Mouse (Mus musculus) lung, embryonic 15.5 days (tissue): ENCODE results near the gene Zdhhc7. TPM values are rescaled to one million over a fixed set of nuclear protein-coding genes. Genes with fewer than 3 reads are reported as not detected.

Source experiments
- ATAC-seq: fragments of 200-750 bp; cut with Nextera tagmentation; 2 replicates; pipeline ENCODE4 v1.8.0; 2017; ENCODE audit warnings: moderate number of reproducible peaks, borderline replicate concordance; ENCODE audit not compliant: low FRiP score, low TSS enrichment; ENCODE audit errors: extremely low read depth
- H3K27ac ChIP-seq: fragments of 300-500 bp; sonication (generic); 2 replicates; pipeline ENCODE4 v1.5.1; 2015; ENCODE audit warnings: moderate library complexity, mild to moderate bottlenecking, inconsistent platforms
- H3K27me3 ChIP-seq: fragments of 300-500 bp; sonication (generic); 2 replicates; pipeline ENCODE4 v1.6.1; 2015; ENCODE audit warnings: inconsistent platforms
- H3K36me3 ChIP-seq: fragments of 300-500 bp; sonication (generic); 2 replicates; pipeline ENCODE4 v1.6.1; 2015; ENCODE audit warnings: inconsistent platforms
- H3K4me1 ChIP-seq: fragments of 300-500 bp; sonication (generic); 2 replicates; pipeline ENCODE4 v1.6.1; 2015; ENCODE audit warnings: inconsistent platforms
- H3K4me2 ChIP-seq: fragments of 300-500 bp; sonication (generic); 2 replicates; pipeline ENCODE4 v1.6.1; 2015; ENCODE audit warnings: inconsistent platforms, mild to moderate bottlenecking, moderate library complexity
- H3K4me3 ChIP-seq: fragments of 300-500 bp; sonication (generic); 2 replicates; pipeline ENCODE4 v1.5.1; 2015; ENCODE audit warnings: mild to moderate bottlenecking, inconsistent platforms
- H3K9ac ChIP-seq: fragments of 300-500 bp; sonication (generic); 2 replicates; pipeline ENCODE4 v1.6.1; 2015; ENCODE audit warnings: inconsistent platforms
- H3K9me3 ChIP-seq: fragments of 300-500 bp; sonication (generic); 2 replicates; pipeline ENCODE4 v1.6.1; 2016; ENCODE audit warnings: inconsistent platforms
- WGBS: fragments of 180-500 bp; shearing (Covaris S2); methylation state at CpG from one replicate; pipeline ENCODE4 v1.1.7; 2015; 5-methylcytosine and 5-hydroxymethylcytosine counted together
- polyA plus RNA-seq: library from polyadenylated mRNA; unstranded; fragments of >200 nt; fragmentation: Nextera tagmentation; extraction: Ambion mirVana; gene quantifications from 2 replicates; pipeline ENCODE4 v1.2.1, GENCODE M21; 2015

The Zdhhc7 gene
- polyA plus RNA-seq, 1 experiment from 2014 or later, result 40.0 TPM

DNA sequence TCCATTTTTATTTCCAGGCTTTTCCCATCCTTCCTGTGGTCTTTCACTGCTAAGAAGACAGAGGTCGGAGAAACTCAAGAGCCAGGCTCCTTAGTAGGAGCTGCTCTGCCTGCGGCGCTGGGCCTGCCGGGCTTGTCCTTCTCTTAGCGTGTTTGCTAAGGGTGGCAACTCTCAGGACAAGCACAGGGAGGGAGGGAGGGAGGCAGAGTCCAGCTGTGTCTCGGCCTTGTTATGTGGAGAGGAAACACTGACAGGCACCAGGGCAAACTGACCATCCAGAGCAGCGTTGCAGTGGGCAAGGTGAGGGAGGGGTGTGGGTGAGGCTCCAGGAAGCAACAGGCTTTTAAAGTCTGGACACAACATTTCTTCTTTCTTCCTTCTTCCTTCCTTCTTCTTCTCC, 11.8 kb downstream of the Zdhhc7 start:
- Histone ChIP-seq H3K27ac (no peak overlapping the region), H3K9me3 (no peaks in the 10 kb centered on the region), H3K4me1 (no peaks in the 10 kb centered on the region), H3K9ac (no peak overlapping the region), H3K4me2 (no peak overlapping the region), H3K36me3 (peaks cover 77% of the 10 kb centered on the region), H3K4me3 (no peak overlapping the region), H3K27me3 (no peaks in the 10 kb centered on the region)
- 54% methylated on average over 7 of the region's 7 CpGs for WGBS
- ATAC-seq, result no peak

DNA sequence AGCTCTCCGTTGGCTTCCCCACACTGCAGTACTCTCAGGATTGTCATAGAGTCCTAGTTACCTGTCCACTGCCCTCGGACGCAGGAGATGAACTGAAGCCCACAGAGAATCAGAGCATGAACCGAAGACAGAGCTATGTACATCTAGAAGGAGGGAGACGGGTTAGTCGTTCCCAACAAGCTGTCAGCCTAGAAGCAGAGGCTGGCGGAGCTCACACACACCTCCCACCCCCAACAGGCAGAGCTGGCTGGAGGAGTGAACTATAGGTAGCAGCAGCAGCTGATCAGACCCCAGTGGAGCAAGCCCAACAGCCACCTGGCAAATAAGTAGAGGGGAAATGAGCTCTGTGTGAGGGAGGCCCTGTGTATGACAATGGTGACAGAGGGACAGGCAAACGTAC, 16.5 kb downstream of the Zdhhc7 start:
- WGBS, result 78% methylated on average over 8 of the region's 8 CpGs

DNA sequence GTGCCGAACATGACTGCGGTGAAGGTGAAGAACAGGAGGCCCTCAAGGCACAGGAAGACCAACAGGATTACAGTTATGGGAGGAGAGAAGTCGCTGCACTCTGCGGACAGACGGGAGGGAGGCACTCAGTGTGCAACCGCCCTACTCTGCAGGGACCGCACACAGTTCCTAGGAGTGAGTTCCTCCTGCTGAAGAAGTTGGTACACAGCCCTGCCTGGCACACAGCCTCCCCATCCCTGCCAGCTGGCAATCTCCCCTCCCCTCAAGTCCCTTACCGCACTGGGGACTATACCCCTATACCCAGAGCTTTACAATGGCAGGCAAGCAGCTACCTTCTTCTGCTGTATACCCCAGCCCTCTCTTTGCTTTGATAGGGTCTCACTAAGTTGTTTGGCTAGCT, 18.0 kb downstream of the Zdhhc7 start:
- WGBS, result 88% methylated on average over 8 of the region's 8 CpGs
- Histone ChIP-seq H3K36me3 (peaks cover 58% of the 10 kb centered on the region), H3K4me2 (no peak overlapping the region), H3K9ac (no peak overlapping the region), H3K9me3 (no peaks in the 10 kb centered on the region), H3K4me1 (no peaks in the 10 kb centered on the region), H3K27me3 (no peaks in the 10 kb centered on the region), H3K27ac (no peak overlapping the region), H3K4me3 (no peak overlapping the region)
- no peak for ATAC-seq

More for the DNA sequence above, 16.5 kb downstream of the Zdhhc7 start:
- H3K4me1 ChIP-seq, result no peaks in the 10 kb centered on the region
- H3K36me3 ChIP-seq, result peaks cover 64% of the 10 kb centered on the region
- H3K9ac ChIP-seq, result no peak overlapping the region
- H3K4me2 ChIP-seq, result no peak overlapping the region
- no peak for ATAC-seq
- no peak overlapping the region for H3K27ac ChIP-seq
- no peaks in the 10 kb centered on the region for H3K9me3 ChIP-seq
- no peak overlapping the region for H3K4me3 ChIP-seq
- no peaks in the 10 kb centered on the region for H3K27me3 ChIP-seq

DNA sequence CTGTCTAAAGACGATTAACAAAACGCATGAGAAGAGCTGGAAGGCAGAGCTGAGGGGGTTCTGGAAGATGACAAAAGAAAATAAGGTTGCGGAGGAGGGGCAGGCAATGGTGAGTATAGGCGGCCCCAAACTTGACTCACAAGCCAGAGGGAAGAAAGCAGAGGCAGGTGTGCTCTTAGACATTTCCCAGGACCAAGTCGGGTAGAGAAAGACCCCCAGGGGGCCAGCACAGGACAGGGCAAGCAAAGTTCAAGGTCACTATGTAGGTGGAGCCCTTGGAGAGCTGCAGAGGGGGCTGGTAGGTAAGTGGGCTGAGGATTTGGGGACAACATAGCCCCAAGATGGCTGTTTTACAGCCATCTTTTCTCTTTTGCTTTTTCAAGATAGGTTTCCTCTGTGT, 21.9 kb downstream of the Zdhhc7 start:
- no peak overlapping the region for H3K4me2 ChIP-seq
- H3K4me1 ChIP-seq, result no peaks in the 10 kb centered on the region
- peaks cover 24% of the 10 kb centered on the region for H3K36me3 ChIP-seq
- no peaks in the 10 kb centered on the region for H3K9me3 ChIP-seq
- no peak for ATAC-seq
- H3K27ac ChIP-seq, result no peak overlapping the region
- H3K9ac ChIP-seq, result no peak overlapping the region
- WGBS, result 55% methylated on average over 5 of the region's 5 CpGs
- H3K27me3 ChIP-seq, result no peaks in the 10 kb centered on the region
- no peak overlapping the region for H3K4me3 ChIP-seq

DNA sequence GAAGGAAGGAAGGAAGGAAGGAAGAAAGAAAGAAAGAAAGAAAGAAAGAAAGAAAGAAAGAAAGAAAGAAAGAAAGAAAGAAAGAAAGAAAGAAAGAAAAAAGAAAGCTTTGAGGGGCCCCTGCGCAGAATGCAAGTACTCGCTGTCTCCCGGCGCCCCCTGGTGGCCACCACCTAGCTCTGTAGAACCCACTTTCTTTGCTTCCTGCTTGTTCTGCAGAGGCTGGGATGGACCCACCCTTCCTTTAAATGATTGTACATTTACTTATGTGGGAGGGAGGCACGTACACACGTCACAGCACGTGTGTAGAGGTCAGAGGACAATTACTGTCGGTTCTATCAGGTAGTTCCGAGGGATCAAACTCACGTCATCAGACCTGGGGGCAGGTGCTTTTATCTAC, 23.2 kb downstream of the Zdhhc7 start:
- Histone ChIP-seq H3K4me1 (no peaks in the 10 kb centered on the region), H3K27me3 (no peaks in the 10 kb centered on the region; the same call in 1 of the 2 replicates), H3K9ac (no peak overlapping the region), H3K9me3 (no peaks in the 10 kb centered on the region), H3K4me3 (no peak overlapping the region), H3K27ac (no peak overlapping the region), H3K36me3 (peaks cover 22% of the 10 kb centered on the region), H3K4me2 (no peak overlapping the region)
- 10% methylated on average over 10 of the region's 10 CpGs for WGBS
- no peak for ATAC-seq

DNA sequence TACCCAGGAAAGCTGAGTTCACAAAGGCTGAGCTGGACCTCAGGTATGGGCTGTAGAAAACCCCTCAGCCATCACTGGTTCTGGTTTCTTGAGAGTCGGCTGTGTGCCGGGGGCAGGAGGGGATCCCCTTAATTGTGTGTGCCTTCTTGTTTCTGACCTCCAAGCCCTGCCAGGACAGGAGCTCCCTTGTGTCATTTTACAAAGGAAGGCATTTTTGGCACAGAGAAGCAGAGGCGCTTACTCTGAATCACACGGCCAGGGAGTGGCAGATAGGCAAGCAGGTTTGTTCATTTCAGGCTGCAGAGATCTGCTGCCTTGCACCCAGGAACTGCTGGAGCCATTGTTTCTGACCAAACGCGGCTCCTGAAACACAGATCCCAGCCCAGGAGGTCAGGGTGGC, 25.9 kb downstream of the Zdhhc7 start:
- ATAC-seq, result no peak
- Histone ChIP-seq H3K4me1 (no peaks in the 10 kb centered on the region), H3K36me3 (no peaks in the 10 kb centered on the region), H3K27me3 (no peaks in the 10 kb centered on the region; the same call in 1 of the 2 replicates), H3K4me3 (no peak overlapping the region), H3K9me3 (no peaks in the 10 kb centered on the region), H3K9ac (no peak overlapping the region), H3K4me2 (no peak overlapping the region), H3K27ac (no peak overlapping the region)
- WGBS, result 61% methylated on average over 6 of the region's 6 CpGs

DNA sequence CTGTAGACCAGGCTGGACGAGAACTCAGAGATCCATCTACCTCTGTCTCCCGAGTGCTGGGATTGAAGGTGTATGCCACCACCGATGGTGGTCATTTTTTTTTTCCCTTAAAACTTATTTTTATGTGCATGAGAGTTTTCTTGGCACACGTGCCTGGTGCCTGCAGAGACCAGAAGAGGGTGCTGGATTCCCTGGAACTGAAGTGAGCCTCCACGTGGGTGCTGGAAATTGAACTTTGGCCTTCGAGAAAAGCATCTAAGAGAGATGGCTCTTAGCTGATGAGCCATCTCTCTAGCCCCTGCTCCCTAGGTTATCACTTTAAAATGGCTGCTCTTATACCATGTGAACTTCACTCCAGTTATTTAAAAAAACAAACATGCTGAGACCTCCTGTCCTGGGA, 26.8 kb downstream of the Zdhhc7 start:
- ATAC-seq, result no peak
- Histone ChIP-seq H3K27me3 (no peaks in the 10 kb centered on the region; the same call in 1 of the 2 replicates), H3K4me2 (no peak overlapping the region), H3K9ac (no peak overlapping the region), H3K36me3 (no peaks in the 10 kb centered on the region), H3K4me1 (no peaks in the 10 kb centered on the region), H3K27ac (no peak overlapping the region), H3K9me3 (no peaks in the 10 kb centered on the region), H3K4me3 (no peak overlapping the region)
- 55% methylated on average over 6 of the region's 6 CpGs for WGBS

DNA sequence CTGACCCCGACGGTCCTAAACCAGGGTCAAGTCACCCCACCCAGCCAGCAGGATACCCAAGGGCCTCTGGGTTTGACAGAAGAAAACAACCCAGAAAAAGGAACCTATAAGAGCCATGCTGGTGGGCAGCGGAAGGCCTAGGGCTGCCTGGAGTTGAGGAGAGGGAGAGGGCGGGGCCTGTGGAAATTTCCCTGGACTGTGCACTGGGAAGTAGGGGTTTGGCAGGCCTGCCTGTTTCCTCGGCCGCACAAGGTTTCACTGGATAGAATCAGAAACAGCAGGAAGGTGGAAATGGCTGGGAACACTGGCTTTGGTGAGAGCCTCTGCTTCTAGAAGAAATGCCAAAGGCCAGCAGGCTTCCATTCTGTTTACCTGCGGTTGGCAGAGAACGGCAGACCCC, 28.5 kb downstream of the Zdhhc7 start:
- Histone ChIP-seq H3K9me3 (no peaks in the 10 kb centered on the region), H3K27ac (no peak overlapping the region), H3K27me3 (no peaks in the 10 kb centered on the region; the same call in 1 of the 2 replicates), H3K4me1 (peaks cover 4% of the 10 kb centered on the region), H3K36me3 (no peaks in the 10 kb centered on the region), H3K4me3 (no peak overlapping the region), H3K4me2 (no peak overlapping the region), H3K9ac (no peak overlapping the region)
- WGBS, result 78% methylated on average over 8 of the region's 8 CpGs
- no peak for ATAC-seq

DNA sequence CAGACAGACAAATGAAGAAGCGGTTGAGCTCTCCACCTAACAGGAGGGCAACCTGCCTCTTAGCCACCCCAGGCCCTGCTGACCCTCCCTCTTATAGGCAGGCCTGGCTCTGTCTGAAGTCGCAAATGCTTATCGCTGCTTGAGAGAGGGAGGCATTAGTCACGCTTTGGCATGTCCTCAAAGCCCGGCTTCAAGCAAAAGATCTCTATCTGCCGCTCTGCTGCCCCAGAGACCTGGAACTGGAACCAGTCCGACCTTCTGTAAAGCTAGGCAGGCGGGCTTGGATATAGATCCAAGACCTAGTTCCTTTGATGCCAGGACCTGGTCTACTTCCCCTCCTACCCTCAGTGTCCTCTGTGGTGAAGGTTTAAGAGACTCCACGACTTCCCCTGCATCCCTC, 29.0 kb downstream of the Zdhhc7 start:
- Histone ChIP-seq H3K4me1 (peaks cover 4% of the 10 kb centered on the region), H3K4me3 (no peak overlapping the region), H3K4me2 (no peak overlapping the region), H3K36me3 (no peaks in the 10 kb centered on the region), H3K27ac (no peak overlapping the region), H3K9me3 (no peaks in the 10 kb centered on the region), H3K27me3 (no peaks in the 10 kb centered on the region; the same call in 1 of the 2 replicates), H3K9ac (no peak overlapping the region)
- 72% methylated on average over 9 of the region's 9 CpGs for WGBS
- peak; percentile 10; the same call in 1 of the 2 replicates for ATAC-seq

DNA sequence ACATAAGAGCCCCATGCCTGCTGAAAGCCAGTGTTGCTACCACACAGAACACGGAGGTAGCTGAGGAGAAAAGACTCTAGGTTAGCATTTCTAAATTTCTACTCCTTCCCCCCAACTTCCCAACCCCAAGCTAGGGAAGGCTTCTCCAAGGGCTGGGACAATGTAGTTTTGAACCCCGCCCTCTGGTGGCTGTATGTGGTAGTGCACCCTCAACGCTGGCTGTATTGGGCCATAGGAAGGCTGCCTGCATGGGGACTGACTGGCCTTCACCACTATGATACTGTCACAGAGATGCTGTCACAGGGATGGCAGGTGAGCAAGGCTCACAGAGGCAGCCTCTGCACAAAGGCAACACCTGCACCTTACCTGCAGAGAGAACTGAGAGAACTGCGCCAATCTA, 29.6 kb downstream of the Zdhhc7 start:
- peak; percentile 39; the same call in 1 of the 2 replicates for ATAC-seq
- Histone ChIP-seq H3K4me1 (peaks cover 4% of the 10 kb centered on the region), H3K9ac (no peak overlapping the region), H3K27ac (no peak overlapping the region), H3K27me3 (no peaks in the 10 kb centered on the region; the same call in 1 of the 2 replicates), H3K4me2 (no peak overlapping the region), H3K36me3 (no peaks in the 10 kb centered on the region), H3K4me3 (no peak overlapping the region), H3K9me3 (no peaks in the 10 kb centered on the region)
- 28% methylated on average over 4 of the region's 4 CpGs for WGBS

DNA sequence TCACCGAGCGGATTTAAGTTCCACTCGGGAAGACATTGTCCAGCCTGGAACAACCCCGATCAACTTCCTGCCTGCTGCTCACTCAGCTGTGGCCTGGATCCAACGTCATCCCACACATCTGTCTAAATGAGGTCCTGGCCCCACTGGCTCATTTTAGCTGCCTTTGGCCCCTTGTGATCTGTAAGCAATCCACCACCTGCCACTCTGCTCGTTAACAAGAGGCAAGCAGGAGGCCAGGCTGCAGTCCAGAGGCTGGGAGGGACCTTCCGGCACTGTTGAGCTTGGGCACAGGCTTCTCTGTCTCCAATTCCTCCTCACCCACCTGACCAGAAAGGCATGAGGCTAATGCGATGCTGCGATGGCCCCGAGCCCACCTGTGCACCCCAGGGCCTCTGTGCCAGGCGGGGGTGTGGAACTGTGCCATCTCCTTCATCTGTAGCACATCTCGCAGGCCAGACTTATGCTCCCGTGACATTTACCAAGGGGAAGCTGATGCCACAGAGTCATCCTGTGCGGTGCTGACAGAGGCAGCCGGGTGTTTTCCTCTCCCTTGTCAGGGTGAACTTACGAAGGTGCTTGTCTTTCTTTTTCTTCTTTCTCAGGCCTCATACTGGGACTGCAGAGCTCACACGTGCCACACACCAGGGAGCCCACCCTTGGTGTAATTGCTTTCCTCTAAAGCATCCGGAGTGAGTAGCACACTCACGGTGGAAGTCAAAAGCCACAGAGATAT, 33.2 kb downstream of the Zdhhc7 start:
- Histone ChIP-seq H3K4me1 (peaks cover 4% of the 10 kb centered on the region), H3K4me2 (no peak overlapping the region), H3K9ac (no peak overlapping the region), H3K27ac (no peak overlapping the region), H3K36me3 (no peaks in the 10 kb centered on the region), H3K9me3 (no peaks in the 10 kb centered on the region), H3K27me3 (no peaks in the 10 kb centered on the region; the same call in 1 of the 2 replicates), H3K4me3 (no peak overlapping the region)
- 43% methylated on average over 19 of the region's 19 CpGs for WGBS
- ATAC-seq, result peak; percentile 28; the same call in 1 of the 2 replicates

DNA sequence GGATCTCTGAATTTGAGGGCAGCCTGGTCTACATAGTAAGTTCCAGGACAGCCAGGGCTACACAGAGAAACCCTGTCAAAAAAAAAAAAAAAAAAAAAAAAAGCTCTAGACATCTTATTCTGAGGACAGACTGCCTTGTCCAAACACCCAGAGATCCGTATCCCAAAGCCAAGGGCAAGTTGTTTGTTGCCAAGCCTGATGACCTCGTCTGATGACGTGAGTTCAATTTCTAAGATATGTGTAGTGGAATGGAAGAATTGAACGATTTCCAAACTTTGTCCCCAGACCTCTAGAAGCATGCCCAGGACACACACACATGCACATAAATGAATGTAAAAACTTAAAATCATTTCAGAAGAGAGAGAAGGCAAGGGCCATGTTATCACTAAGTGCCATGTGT, 35.1 kb downstream of the Zdhhc7 start:
- WGBS, result 55% methylated on average over 4 of the region's 4 CpGs
- no peak overlapping the region for H3K9ac ChIP-seq

More for the DNA sequence above, 35.1 kb downstream of the Zdhhc7 start:
- H3K36me3 ChIP-seq, result no peaks in the 10 kb centered on the region
- no peak overlapping the region for H3K27ac ChIP-seq
- no peaks in the 10 kb centered on the region for H3K9me3 ChIP-seq
- H3K4me3 ChIP-seq, result no peak overlapping the region
- no peaks in the 10 kb centered on the region for H3K27me3 ChIP-seq
- peaks cover 4% of the 10 kb centered on the region for H3K4me1 ChIP-seq
- no peak for ATAC-seq
- H3K4me2 ChIP-seq, result no peak overlapping the region
